Mouse (Mus musculus) thymus, adult 2 months (tissue): Measurements from ENCODE around the gene Ceacam2. TPM values are rescaled to one million over a fixed set of nuclear protein-coding genes. Genes with fewer than 3 reads are reported as not detected.
"Not testable (repeated sequence)": the region's sequence is repeated elsewhere in the genome, so short reads cannot be mapped to it uniquely, and the experiment has no call there.

ENCODE experiments used
- DNase-seq: peaks from one replicate; pipeline ENCODE4 v3.0.0; 2021
- H3K27ac ChIP-seq: fragments of 200-500 bp; 2 replicates; pipeline ENCODE4 v1.5.1; 2012; ENCODE audit warnings: low read length, control low read depth; ENCODE audit not compliant: control insufficient read depth, insufficient read depth
- H3K27me3 ChIP-seq: fragments of 200-500 bp; 2 replicates; pipeline ENCODE4 v1.6.1; 2012; ENCODE audit warnings: mild to moderate bottlenecking, low read length, moderate library complexity, mixed read lengths; ENCODE audit not compliant: control insufficient read depth, insufficient read depth
- H3K36me3 ChIP-seq: fragments of 200-500 bp; 2 replicates; pipeline ENCODE4 v1.6.1; 2012; ENCODE audit warnings: mild to moderate bottlenecking, low read length, moderate library complexity; ENCODE audit not compliant: control insufficient read depth, insufficient read depth
- H3K4me1 ChIP-seq: fragments of 200-500 bp; replicated peaks from 2 replicates; pipeline ENCODE4 v1.6.1; 2012; ENCODE audit warnings: low read length; ENCODE audit not compliant: control insufficient read depth, insufficient read depth
- H3K4me3 ChIP-seq: fragments of 200-500 bp; 2 replicates; pipeline ENCODE4 v1.5.1; 2012; ENCODE audit warnings: mild to moderate bottlenecking, low read length, control low read depth, moderate library complexity; ENCODE audit not compliant: control insufficient read depth, insufficient read depth
- CTCF ChIP-seq: fragments of 200-500 bp; IDR thresholded peaks from 2 replicates; pipeline ENCODE4 v1.5.1; 2012; ENCODE audit warnings: mild to moderate bottlenecking, control low read depth, low read length, moderate library complexity, borderline replicate concordance; ENCODE audit not compliant: control insufficient read depth, poor library complexity, insufficient read depth; ENCODE audit errors: extremely low read depth
- POLR2A ChIP-seq: fragments of 200-500 bp; IDR thresholded peaks from 2 replicates; pipeline ENCODE4 v1.6.1; 2012; ENCODE audit warnings: mild to moderate bottlenecking, low read length, control low read depth, moderate library complexity; ENCODE audit not compliant: control insufficient read depth, poor library complexity, insufficient read depth; ENCODE audit errors: extremely low read depth
- WGBS: fragments of 180-500 bp; shearing (Covaris S2); methylation state at CpG from one replicate; pipeline ENCODE4 v1.1.7; 2018; 5-methylcytosine and 5-hydroxymethylcytosine counted together
- polyA plus RNA-seq: library from polyadenylated mRNA; depleted of rRNA; stranded (reverse); fragments of >200 nt; gene quantifications from 2 replicates; pipeline ENCODE4 v1.2.3, GENCODE M21; 2012; rRNA removed

Gene Ceacam2
- 0.22 TPM in 1 of 2 replicates, not detected in the other for polyA plus RNA-seq

DNA sequence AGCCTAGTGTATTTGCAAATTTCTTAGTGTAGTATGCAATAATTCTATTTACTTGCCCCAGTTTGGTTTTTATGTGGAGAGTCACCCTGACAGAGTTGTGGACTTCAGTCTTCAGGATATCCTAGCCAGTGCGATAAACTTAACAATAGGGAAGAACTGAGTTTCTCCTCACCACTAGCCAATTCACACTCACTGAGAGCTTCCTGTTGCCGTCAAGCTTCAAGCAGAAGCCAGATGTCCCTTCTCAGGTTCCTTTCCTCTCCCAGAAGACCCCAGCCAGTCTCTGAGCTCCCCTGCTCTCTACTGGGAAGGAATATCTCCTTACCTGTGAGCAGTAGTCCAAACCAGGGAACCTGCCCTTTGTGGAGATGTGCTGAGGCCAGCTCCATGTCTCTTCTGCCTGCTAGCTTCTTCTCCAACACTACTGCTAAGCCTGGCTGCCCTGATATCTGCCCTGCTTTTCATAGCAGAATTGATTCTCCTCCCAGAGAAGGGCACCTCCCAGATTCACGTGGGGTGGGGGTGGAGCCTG lies at the start of gene Ceacam2:
Ceacam2 (minus strand) TSS at position 482 of the 532 bp plus-strand sequence.
- not testable (repeated sequence) for H3K36me3 ChIP-seq, H3K4me3 ChIP-seq, H3K27ac ChIP-seq, DNase-seq, H3K27me3 ChIP-seq, H3K4me1 ChIP-seq
- 48% methylated on average over 3 of the region's 3 CpGs for WGBS

DNA sequence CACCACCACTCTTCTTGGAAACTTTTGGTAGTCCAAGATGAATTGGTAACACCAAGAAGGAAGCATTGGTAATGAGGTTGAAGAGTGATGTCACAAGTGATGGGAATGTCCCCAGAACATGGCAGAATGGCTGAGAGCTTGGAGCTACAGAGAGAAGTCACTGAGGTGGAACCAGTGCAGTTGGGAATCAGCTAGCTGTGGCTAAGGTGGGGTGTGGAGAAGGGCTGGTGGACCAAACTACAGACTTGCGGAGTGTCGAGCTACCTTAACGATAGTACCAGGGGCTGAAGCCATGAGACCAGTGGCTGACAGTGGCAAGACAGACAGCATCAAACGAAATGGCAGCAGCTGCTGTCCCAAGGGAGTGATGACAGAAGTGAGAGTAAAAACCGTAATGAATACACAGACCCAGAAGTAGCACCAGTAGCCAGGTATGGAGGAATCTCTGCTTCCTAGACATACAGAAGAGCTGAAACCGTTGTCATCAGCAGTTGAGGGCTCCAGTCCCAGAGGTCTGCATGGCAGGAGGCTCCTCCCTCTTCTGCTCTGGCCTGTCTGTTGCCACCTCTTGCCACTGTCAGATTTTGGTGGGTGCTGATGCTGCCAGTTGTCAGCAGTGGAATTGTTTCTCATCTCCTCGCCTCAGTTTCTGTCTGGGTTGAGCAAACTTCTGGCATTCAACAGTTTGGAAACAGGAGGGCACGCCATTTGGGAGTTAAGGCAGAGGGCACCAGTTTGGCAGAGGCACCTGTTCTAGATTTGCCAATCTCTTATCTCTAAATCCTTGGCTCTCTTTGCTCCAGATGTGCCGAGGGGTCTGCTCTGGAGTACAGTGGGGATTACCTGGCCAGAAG lies 45.9 kb upstream of the Ceacam2 start:
- Histone ChIP-seq H3K4me1 (no peaks in the 10 kb centered on the region), H3K4me3 (no peak overlapping the region), H3K27me3 (no peaks in the 10 kb centered on the region), H3K36me3 (no peaks in the 10 kb centered on the region), H3K27ac (no peak overlapping the region)
- no peak for DNase-seq
- 87% methylated on average over 9 of the region's 9 CpGs for WGBS
- TF ChIP-seq CTCF = no peak
- no peak for TF ChIP-seq POLR2A

DNA sequence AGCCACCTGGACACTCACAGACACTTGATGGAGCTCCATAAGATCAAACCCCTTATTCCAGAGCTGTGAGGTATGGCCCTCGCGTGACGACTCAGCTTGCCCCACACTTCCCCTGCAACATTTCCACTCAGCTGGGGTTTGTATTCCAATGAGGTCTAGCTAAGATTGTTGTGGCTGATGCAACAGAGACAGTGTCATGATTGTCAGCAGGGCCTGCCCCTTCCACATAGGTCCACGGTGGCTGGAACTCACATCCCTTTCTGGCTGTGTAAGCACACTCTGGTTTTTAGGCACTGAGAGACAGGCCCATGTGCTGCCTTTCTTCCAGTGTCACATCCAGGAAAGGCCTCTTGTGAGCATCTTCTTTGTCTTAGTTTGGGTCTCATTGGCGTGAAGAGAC lies 45.0 kb upstream of the Ceacam2 start:
- DNase-seq = no peak
- Histone ChIP-seq H3K27me3 (no peaks in the 10 kb centered on the region), H3K4me1 (no peaks in the 10 kb centered on the region), H3K4me3 (no peak overlapping the region), H3K36me3 (no peaks in the 10 kb centered on the region), H3K27ac (no peak overlapping the region)
- 94% methylated on average over 5 of the region's 5 CpGs for WGBS
- TF ChIP-seq POLR2A = no peak
- TF ChIP-seq CTCF = no peak

DNA sequence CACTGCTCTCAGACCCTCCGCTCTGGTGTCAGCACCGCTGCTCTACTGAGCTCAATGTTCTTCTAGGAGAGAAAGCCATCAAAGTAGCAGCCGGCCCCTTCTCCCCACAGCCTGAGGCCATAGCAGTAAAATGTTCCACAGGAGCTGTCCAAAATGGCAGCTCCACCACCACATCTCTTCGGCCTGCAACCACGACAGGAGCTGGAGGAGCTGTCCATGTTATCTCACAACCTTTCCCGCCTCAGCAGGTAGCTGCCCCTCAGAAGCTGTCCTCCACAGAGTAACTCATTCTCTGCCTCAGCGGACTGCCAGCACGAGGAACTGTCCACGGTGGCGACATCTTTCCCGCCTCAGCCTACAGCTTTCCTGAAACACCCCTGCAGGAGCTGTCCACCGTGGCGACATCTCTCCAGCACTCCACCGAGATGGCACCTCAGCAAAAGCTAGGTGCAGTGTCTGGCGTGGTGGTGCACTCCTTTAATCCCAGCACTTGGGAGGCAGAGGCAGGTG lies 42.7 kb upstream of the Ceacam2 start:
- no peak for TF ChIP-seq CTCF
- no peak for TF ChIP-seq POLR2A
- no peak overlapping the region for H3K27ac ChIP-seq
- no peaks in the 10 kb centered on the region for H3K36me3 ChIP-seq
- no peak for DNase-seq
- H3K4me1 ChIP-seq = peaks cover 3% of the 10 kb centered on the region
- no peaks in the 10 kb centered on the region for H3K27me3 ChIP-seq
- 96% methylated on average over 15 of the region's 15 CpGs for WGBS
- H3K4me3 ChIP-seq = no peak overlapping the region

DNA sequence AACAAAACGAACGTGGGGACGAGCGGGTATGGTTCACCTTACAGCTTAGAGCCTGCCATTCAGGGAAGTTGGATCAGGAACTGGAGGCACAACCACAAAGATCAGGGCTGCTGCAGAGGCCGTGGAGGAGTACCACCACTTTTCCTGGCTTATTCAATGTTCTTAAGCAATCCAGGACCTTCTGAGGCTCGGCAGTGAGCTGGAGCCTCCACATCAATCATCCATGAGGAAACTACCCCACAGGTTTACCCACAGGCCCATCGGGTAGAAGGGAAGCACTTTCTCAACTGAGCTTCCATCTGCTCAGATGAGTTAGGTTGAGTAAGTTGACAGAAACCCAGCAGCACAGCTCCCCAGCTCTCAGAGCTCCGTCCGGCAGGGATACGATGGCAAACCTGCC lies 39.8 kb upstream of the Ceacam2 start:
- no peak for TF ChIP-seq CTCF
- TF ChIP-seq POLR2A = no peak
- no peak overlapping the region for H3K27ac ChIP-seq
- no peak for DNase-seq
- 89% methylated on average over 10 of the region's 10 CpGs for WGBS
- H3K4me3 ChIP-seq = no peak overlapping the region
- no peaks in the 10 kb centered on the region for H3K36me3 ChIP-seq
- no peaks in the 10 kb centered on the region for H3K27me3 ChIP-seq
- H3K4me1 ChIP-seq = peaks cover 24% of the 10 kb centered on the region

DNA sequence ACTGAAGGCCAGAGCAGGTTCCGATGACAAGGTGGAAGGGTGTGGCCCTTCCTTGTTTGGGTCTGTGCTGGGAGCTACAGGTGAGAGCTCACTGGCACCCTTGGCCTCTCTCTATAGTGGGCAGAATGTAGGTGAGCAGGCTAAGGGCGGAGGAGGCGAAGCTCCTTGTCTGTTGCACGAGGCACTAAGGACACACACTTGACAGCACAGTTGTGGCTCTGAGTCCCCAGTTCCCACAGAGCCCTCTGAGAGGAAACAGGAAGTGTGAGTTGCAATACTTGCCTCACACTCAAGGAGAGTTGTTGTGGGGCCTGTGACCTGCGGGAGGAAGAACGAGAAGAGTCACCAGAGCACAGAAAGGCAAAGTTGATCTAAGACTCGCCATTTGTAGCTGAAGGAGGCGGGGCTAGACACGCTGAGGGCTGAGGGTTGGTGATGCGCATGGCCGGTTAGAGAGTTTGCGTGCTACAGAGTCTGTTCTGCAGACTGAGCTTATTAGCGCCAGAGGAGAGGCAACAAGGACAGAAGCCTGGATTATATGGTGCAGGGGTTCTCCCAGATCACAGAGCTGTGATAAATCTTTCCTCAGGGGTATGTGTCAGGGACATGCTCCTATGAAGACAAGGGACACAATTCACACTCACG lies 37.3 kb upstream of the Ceacam2 start:
- not testable (repeated sequence) for H3K27me3 ChIP-seq, H3K4me3 ChIP-seq, H3K36me3 ChIP-seq
- DNase-seq = peak; percentile 27
- Histone ChIP-seq H3K4me1 (peaks cover 24% of the 10 kb centered on the region), H3K27ac (peak overlapping the region; percentile 87)
- 55% methylated on average over 14 of the region's 14 CpGs for WGBS

DNA sequence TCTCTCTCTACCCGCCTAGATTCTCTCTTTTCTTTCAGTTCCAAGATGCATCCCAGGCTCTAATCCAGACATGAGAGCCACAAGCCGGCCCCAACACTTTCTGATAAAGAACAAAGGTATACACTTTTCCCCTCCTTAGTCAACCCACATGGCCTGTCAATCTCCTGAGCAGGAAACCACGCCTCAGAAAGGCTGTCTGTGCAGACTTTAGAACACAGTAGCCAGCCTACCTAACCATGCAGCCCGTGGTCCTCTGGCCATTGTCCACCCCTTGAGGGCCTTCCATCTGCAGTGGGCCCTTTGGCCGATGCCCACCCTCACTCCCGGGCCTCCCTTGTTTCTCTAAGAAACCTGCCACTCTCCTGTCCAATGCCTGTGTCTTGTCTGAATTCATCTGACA lies 36.7 kb upstream of the Ceacam2 start:
- peaks cover 24% of the 10 kb centered on the region for H3K4me1 ChIP-seq
- not testable (repeated sequence) for H3K4me3 ChIP-seq, H3K27me3 ChIP-seq, DNase-seq, H3K36me3 ChIP-seq
- peak overlapping the region; percentile 87 for H3K27ac ChIP-seq
- 39% methylated on average over 6 of the region's 6 CpGs for WGBS
